Mouse (Mus musculus) midbrain, embryonic 14.5 days (tissue): ENCODE results near the gene Slc5a3. TPM values are rescaled to one million over a fixed set of nuclear protein-coding genes. Genes with fewer than 3 reads are reported as not detected.

Source experiments
- ATAC-seq: fragments of 200-750 bp; cut with Nextera tagmentation; 2 replicates; pipeline ENCODE4 v1.8.0; 2017; ENCODE audit warnings: moderate number of reproducible peaks, moderate library complexity; ENCODE audit not compliant: low FRiP score, low TSS enrichment
- DNase-seq: peaks from one replicate; pipeline ENCODE4 v3.0.0-alpha.2; 2015
- H3K27ac ChIP-seq: fragments of 300-500 bp; sonication (generic); replicated peaks from 2 replicates; pipeline ENCODE4 v1.5.1; 2014; ENCODE audit warnings: mild to moderate bottlenecking, low read depth, low read length, moderate library complexity
- H3K27me3 ChIP-seq: fragments of 300-500 bp; sonication (generic); 2 replicates; pipeline ENCODE4 v1.6.1; 2014; ENCODE audit warnings: low read length, control low read depth, mixed read lengths; ENCODE audit not compliant: control insufficient read depth, insufficient read depth
- H3K36me3 ChIP-seq: fragments of 300-500 bp; sonication (generic); 2 replicates; pipeline ENCODE4 v1.6.1; 2014; ENCODE audit warnings: low read length, control low read depth; ENCODE audit not compliant: control insufficient read depth, insufficient read depth
- H3K4me1 ChIP-seq: fragments of 300-500 bp; sonication (generic); 2 replicates; pipeline ENCODE4 v1.6.1; 2014; ENCODE audit warnings: mild to moderate bottlenecking, antibody characterized with exemption, low read length, control low read depth; ENCODE audit not compliant: control insufficient read depth, insufficient read depth
- H3K4me2 ChIP-seq: fragments of 300-500 bp; sonication (generic); 2 replicates; pipeline ENCODE4 v1.6.1; 2014; ENCODE audit warnings: mild to moderate bottlenecking, low read length, moderate library complexity
- H3K4me3 ChIP-seq: fragments of 300-500 bp; sonication (generic); replicated peaks from 2 replicates; pipeline ENCODE4 v1.5.1; 2014; ENCODE audit warnings: low read depth, low read length
- H3K9ac ChIP-seq: fragments of 300-500 bp; sonication (generic); replicated peaks from 2 replicates; pipeline ENCODE4 v1.6.1; 2014; ENCODE audit warnings: mild to moderate bottlenecking, low read length, moderate library complexity
- H3K9me3 ChIP-seq: fragments of 300-500 bp; sonication (generic); 2 replicates; pipeline ENCODE4 v1.6.1; 2016; ENCODE audit warnings: low read length, control low read depth, mixed read lengths; ENCODE audit not compliant: control insufficient read depth
- WGBS: fragments of 180-500 bp; shearing (Covaris S2); extraction: QIAGEN DNeasy Blood & Tissue Kit; methylation state at CpG from one replicate; pipeline ENCODE4 v1.1.7; 2014; 5-methylcytosine and 5-hydroxymethylcytosine counted together
- polyA plus RNA-seq: library from polyadenylated mRNA; unstranded; fragments of >200 nt; fragmentation: Nextera tagmentation; extraction: Ambion mirVana; gene quantifications from 2 replicates; pipeline ENCODE4 v1.2.1, GENCODE M21; 2014

Slc5a3 gene
- polyA plus RNA-seq, 1 experiment from 2014 or later = 30.6 TPM

DNA sequence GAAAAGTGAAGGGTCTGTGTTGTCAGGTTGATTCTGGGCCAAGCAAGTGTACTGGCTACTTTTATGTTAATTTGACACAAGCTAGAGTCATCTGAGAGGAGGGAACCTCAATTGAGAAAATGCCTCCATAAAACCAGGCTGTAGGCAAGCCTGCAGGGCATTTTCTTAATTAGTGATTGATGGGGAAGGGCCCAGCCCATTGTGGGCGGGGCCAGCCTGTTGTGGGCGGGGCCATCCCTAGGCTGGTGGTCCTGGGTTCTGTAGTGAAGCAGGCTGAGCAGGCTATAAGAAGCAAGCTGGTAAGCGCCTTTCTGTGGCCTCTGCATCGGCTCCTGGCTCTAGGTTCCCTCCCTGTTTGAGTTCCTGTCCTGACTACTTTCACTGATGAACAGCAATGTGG is 69.1 kb downstream of the Slc5a3 start:
- WGBS = 62% methylated on average over 4 of the region's 4 CpGs
- no peak overlapping the region for H3K4me2 ChIP-seq
- no peak overlapping the region for H3K4me3 ChIP-seq
- H3K27ac ChIP-seq = no peak overlapping the region
- no peaks in the 10 kb centered on the region for H3K4me1 ChIP-seq
- no peak for ATAC-seq
- peaks cover 4% of the 10 kb centered on the region; the same call in 1 of the 2 replicates for H3K9me3 ChIP-seq
- DNase-seq = no peak
- H3K36me3 ChIP-seq = no peaks in the 10 kb centered on the region
- no peak overlapping the region for H3K9ac ChIP-seq
- H3K27me3 ChIP-seq = no peaks in the 10 kb centered on the region

DNA sequence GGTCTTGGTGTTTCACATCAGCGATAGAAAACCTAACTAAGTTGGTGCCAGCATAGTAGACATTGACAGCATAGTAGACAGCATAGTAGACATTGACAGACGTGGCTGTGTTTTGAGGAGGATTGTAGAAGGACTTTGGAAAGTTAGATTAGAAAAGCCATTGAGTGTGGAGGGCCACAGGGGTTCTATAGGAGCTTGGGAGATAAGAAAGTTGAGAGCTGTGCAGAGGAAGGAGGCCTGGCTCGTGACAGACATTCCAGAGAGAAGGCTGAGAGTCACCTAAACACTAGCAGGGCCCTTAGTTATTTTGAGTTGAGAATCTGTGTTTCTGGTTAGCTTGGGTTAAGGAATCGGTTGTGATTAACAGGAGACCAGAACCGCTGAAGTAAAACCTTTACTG is 69.5 kb downstream of the Slc5a3 start:
- Histone ChIP-seq H3K9me3 (peaks cover 4% of the 10 kb centered on the region; the same call in 1 of the 2 replicates), H3K27me3 (no peaks in the 10 kb centered on the region), H3K4me3 (no peak overlapping the region), H3K9ac (no peak overlapping the region), H3K27ac (no peak overlapping the region), H3K4me2 (no peak overlapping the region), H3K36me3 (no peaks in the 10 kb centered on the region), H3K4me1 (no peaks in the 10 kb centered on the region)
- ATAC-seq (no peak), DNase-seq (no peak)
- WGBS = 88% methylated on average over 5 of the region's 5 CpGs

DNA sequence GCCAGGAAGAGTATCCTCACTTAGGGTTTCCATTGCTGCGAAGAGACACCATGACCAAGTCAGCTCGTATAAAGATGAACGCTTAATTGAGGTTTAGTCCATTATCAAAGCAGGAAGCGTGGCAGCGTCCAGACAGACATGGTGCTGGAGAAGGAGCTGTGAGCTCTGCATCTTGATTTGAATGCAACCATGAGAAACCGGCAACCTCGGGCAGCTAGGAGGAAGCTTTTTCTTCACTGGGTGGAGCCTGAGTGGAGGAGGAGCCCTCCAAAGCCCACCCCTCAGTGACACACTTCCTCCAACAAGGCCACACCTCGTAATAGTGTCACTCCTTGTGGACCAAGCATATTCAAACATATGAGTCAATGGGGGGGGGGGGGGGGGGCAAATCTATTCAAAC is 71.7 kb downstream of the Slc5a3 start:
- Histone ChIP-seq H3K36me3 (no peaks in the 10 kb centered on the region), H3K4me1 (no peaks in the 10 kb centered on the region), H3K4me3 (no peak overlapping the region), H3K27ac (no peak overlapping the region), H3K9ac (no peak overlapping the region), H3K27me3 (no peaks in the 10 kb centered on the region), H3K9me3 (no peaks in the 10 kb centered on the region), H3K4me2 (no peak overlapping the region)
- ATAC-seq (no peak), DNase-seq (no peak)
- WGBS = 90% methylated on average over 8 of the region's 8 CpGs

DNA sequence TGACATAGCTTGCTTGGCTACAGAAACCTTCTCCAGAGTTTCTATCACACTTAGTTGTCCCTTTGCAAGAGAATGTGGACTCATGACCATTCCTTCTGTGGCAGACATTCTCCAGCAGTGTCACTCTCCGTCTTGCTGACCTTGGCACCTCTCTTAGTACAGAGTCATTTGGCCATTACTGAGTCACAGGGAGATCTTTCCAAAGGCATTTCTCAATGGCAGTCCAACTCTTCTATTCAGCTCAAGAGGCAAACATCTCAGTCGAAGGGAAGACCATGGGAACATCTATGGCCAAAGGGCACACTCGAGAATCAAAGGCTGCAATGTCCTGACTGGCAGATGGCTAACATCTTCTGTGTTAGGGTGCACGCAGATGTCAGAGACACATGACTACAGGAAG is 74.4 kb downstream of the Slc5a3 start:
- Histone ChIP-seq H3K9me3 (no peaks in the 10 kb centered on the region), H3K27me3 (no peaks in the 10 kb centered on the region), H3K4me1 (no peaks in the 10 kb centered on the region), H3K9ac (no peak overlapping the region), H3K4me2 (no peak overlapping the region), H3K27ac (no peak overlapping the region), H3K36me3 (no peaks in the 10 kb centered on the region), H3K4me3 (no peak overlapping the region)
- no peak for DNase-seq
- no peak for ATAC-seq
- 93% methylated on average over 4 of the region's 4 CpGs for WGBS

DNA sequence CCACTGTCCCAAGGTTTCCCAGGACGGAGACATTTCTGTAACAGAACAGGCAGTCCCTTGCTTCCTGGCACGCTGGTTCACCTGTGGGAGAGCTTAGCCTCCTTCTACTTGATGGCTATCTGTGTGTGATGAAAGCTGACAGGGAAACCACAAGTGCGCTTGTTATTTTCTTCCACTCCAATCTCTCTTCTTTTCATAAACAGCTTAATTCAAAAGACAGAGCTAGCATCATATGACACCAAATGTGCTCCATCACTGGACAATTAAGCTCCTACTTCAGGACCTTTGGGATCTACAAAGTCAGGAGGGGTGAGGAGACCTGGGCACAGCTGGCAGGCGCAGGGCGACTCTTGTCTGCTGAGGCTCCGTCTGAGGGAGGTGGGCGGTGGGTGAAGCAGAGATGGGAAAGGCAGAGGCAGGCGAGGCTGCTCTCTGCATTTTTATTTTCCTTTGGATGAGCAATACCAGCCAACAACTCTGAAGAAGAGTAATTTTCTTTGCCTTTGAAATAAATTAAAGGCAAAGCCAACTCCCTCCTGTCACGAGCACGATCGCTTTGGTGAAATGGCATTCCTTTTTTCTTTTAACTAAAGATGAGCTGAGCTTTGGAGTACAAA is 76.1 kb downstream of the Slc5a3 start:
- H3K27me3 ChIP-seq = no peaks in the 10 kb centered on the region
- no peaks in the 10 kb centered on the region for H3K36me3 ChIP-seq
- ATAC-seq (no peak), DNase-seq (no peak)
- WGBS = 80% methylated on average over 11 of the region's 11 CpGs
- peaks cover 1% of the 10 kb centered on the region for H3K4me1 ChIP-seq
- H3K4me3 ChIP-seq = no peak overlapping the region
- no peak overlapping the region for H3K27ac ChIP-seq
- H3K4me2 ChIP-seq = no peak overlapping the region
- no peak overlapping the region for H3K9ac ChIP-seq
- no peaks in the 10 kb centered on the region for H3K9me3 ChIP-seq

DNA sequence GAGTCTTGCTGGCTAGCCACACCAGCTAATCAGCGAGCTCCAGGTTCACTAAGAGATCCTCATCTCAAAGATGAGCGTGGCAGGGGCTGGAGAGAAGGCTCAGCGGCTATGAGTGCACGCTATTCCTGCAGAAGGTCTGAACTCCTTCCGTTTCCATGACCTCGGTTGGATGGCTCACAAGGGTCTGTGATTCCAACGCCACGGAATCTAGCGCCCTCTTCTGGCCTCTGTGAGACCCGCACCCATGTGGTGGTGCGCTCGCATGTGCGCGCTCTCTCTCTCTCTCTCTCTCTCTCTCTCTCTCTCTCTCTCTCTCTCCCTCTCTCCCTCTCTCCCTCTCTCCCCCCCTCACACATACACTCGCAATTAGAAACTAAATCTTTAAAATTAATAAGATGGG is 78.2 kb downstream of the Slc5a3 start:
- WGBS = 94% methylated on average over 15 of the region's 15 CpGs
- no peaks in the 10 kb centered on the region for H3K27me3 ChIP-seq
- no peaks in the 10 kb centered on the region for H3K9me3 ChIP-seq
- H3K36me3 ChIP-seq = no peaks in the 10 kb centered on the region
- no peak overlapping the region for H3K27ac ChIP-seq
- H3K4me1 ChIP-seq = peaks cover 16% of the 10 kb centered on the region
- no peak for ATAC-seq
- DNase-seq = no peak
- no peak overlapping the region for H3K9ac ChIP-seq
- no peak overlapping the region for H3K4me2 ChIP-seq
- H3K4me3 ChIP-seq = no peak overlapping the region

Other genes starting within 250 kb of the Slc5a3 start
- 168 and 184 TPM in 2 replicates for gene Mrps6, start 52 bp upstream of the Slc5a3 start, polyA plus RNA-seq
- 0.74 and 1.3 TPM in 2 replicates for gene Gm49711, start within 50 bp of the Slc5a3 start, polyA plus RNA-seq
- 0.53 and 3.0 TPM in 2 replicates for gene Kcne2, start 234.1 kb downstream of the Slc5a3 start, polyA plus RNA-seq
- gene Smim11, start 243.0 kb downstream of the Slc5a3 start, polyA plus RNA-seq = 71.6 and 75.9 TPM in 2 replicates